8 mouse cellular contexts compared by ENCODE assay signal in genomic region chr5:31179766-31180630, GRCm38 (mm10). TPM values are rescaled to one million over a fixed set of nuclear protein-coding genes. Genes with fewer than 3 reads are reported as not detected.
DNase-seq lines count a peak whose midpoint lies in the region; ATAC-seq and TF ChIP-seq lines count a peak whose summit lies in the region.

Gene Gm29609, minus strand, starts transcription at chr5:31179911.
Gene Gtf3c2, minus strand, starts transcription at chr5:31180144.

- peak within 1 kb of the TSS; percentile 84 for H3K9ac ChIP-seq in forebrain, embryonic 16.5 days (replicated peaks; ENCODE audit: low read depth, low read length)
- H3K9ac ChIP-seq in lung, embryonic 14.5 days, result peak within 1 kb of the TSS; percentile 66

- no peak for TF ChIP-seq CTCF in G1E (IDR thresholded peaks at IDR 0.05; ENCODE audit: low read depth, low read length)
- 0 out of 2 replicates have a peak, but pooled peaks have one; percentile 19 for TF ChIP-seq CTCF in layer of hippocampus, adult 2 months (conservative IDR thresholded peaks at IDR 0.05)
- no peak; the same call in 1 of the 2 replicates for TF ChIP-seq CTCF in lung, embryonic 14.5 days (IDR thresholded peaks at IDR 0.05; ENCODE audit: low read depth)
- TF ChIP-seq CTCF in olfactory bulb, adult 2 months (IDR thresholded peaks at IDR 0.05; ENCODE audit: insufficient read depth, low read depth, low read length), result no peak
- 0 out of 2 replicates have a peak, but pooled peaks have one; percentile 45 for TF ChIP-seq CTCF in thymus, adult 2 months (IDR thresholded peaks at IDR 0.05; ENCODE audit: borderline replicate concordance, control insufficient read depth, extremely low read depth, insufficient read depth, low read length, poor library complexity)

- H3K4me2 ChIP-seq in forebrain, embryonic 16.5 days (ENCODE audit: low read length), result peak within 1 kb of the TSS; percentile 76
- peak within 1 kb of the TSS; percentile 93 for H3K4me2 ChIP-seq in lung, embryonic 14.5 days

- H3K4me3 ChIP-seq in G1E (ENCODE audit: low read depth, low read length), result peak within 1 kb of the TSS; percentile 75
- peak within 1 kb of the TSS; percentile 64 for H3K4me3 ChIP-seq in forebrain, embryonic 16.5 days (replicated peaks; ENCODE audit: low read length)
- peak within 1 kb of the TSS; percentile 62 for H3K4me3 ChIP-seq in layer of hippocampus, adult 2 months
- peak within 1 kb of the TSS; percentile 95 for H3K4me3 ChIP-seq in lung, embryonic 14.5 days (ENCODE audit: low read depth, low read length)
- peak within 1 kb of the TSS; percentile 70 for H3K4me3 ChIP-seq in olfactory bulb, adult 2 months (ENCODE audit: insufficient read depth, low read depth, low read length)
- H3K4me3 ChIP-seq in thymus, adult 2 months (ENCODE audit: control insufficient read depth, insufficient read depth, low read length), result peak within 1 kb of the TSS; percentile 85

- H3K4me1 ChIP-seq in G1E (ENCODE audit: insufficient read depth, low read depth, low read length), result peaks cover 32% of the 10 kb centered on the region
- H3K4me1 ChIP-seq in forebrain, embryonic 16.5 days (replicated peaks; ENCODE audit: control insufficient read depth, insufficient read depth, low read length), result peaks cover 12% of the 10 kb centered on the region
- peaks cover 6% of the 10 kb centered on the region; the same call in 1 of the 2 replicates for H3K4me1 ChIP-seq in lung, embryonic 14.5 days (ENCODE audit: insufficient read depth)
- 0 out of 2 replicates have a peak, but pooled peaks cover 3% of the 10 kb centered on the region for H3K4me1 ChIP-seq in olfactory bulb, adult 2 months (ENCODE audit: control insufficient read depth, insufficient read depth, low read length)
- H3K4me1 ChIP-seq in thymus, adult 2 months (replicated peaks; ENCODE audit: control insufficient read depth, insufficient read depth, low read length), result peaks cover 4% of the 10 kb centered on the region

- peak; percentile 75; the same call in 1 of the 2 replicates for TF ChIP-seq POLR2A in olfactory bulb, adult 2 months (IDR thresholded peaks at IDR 0.05; ENCODE audit: insufficient read depth, low read depth, low read length)
- TF ChIP-seq POLR2A in thymus, adult 2 months (IDR thresholded peaks at IDR 0.05; ENCODE audit: control insufficient read depth, extremely low read depth, insufficient read depth, low read length, poor library complexity), result peak; percentile 90

- H3K9me3 ChIP-seq in G1E (replicated peaks), result no peaks in the 10 kb centered on the region
- no peaks in the 10 kb centered on the region for H3K9me3 ChIP-seq in forebrain, embryonic 16.5 days (ENCODE audit: control insufficient read depth, low read length)
- no peaks in the 10 kb centered on the region for H3K9me3 ChIP-seq in lung, embryonic 14.5 days (ENCODE audit: low read depth, low read length)

- H3K27ac ChIP-seq in forebrain, embryonic 16.5 days (ENCODE audit: low read length), result peak within 1 kb of the TSS; percentile 99
- H3K27ac ChIP-seq in layer of hippocampus, adult 2 months, result peak within 1 kb of the TSS; percentile 98
- H3K27ac ChIP-seq in lung, embryonic 14.5 days (ENCODE audit: low read depth), result peak within 1 kb of the TSS; percentile 99
- peak within 1 kb of the TSS; percentile 88 for H3K27ac ChIP-seq in olfactory bulb, adult 2 months (ENCODE audit: insufficient read depth, low read depth, low read length)
- peak within 1 kb of the TSS; percentile 96 for H3K27ac ChIP-seq in thymus, adult 2 months (ENCODE audit: control insufficient read depth, insufficient read depth, low read length)

- H3K36me3 ChIP-seq in G1E (replicated peaks), result peaks cover 29% of the 10 kb centered on the region
- no peaks in the 10 kb centered on the region for H3K36me3 ChIP-seq in forebrain, embryonic 16.5 days (ENCODE audit: control insufficient read depth, insufficient read depth)
- H3K36me3 ChIP-seq in lung, embryonic 14.5 days (ENCODE audit: insufficient read depth), result no peaks in the 10 kb centered on the region
- no peaks in the 10 kb centered on the region for H3K36me3 ChIP-seq in thymus, adult 2 months (ENCODE audit: control insufficient read depth, insufficient read depth, low read length)

- no peaks in the 10 kb centered on the region for H3K27me3 ChIP-seq in G1E (ENCODE audit: insufficient read depth, low read length)
- no peaks in the 10 kb centered on the region for H3K27me3 ChIP-seq in forebrain, embryonic 16.5 days (replicated peaks; ENCODE audit: control insufficient read depth, insufficient read depth, low read length)
- H3K27me3 ChIP-seq in lung, embryonic 14.5 days (ENCODE audit: insufficient read depth, low read length), result no peaks in the 10 kb centered on the region
- H3K27me3 ChIP-seq in thymus, adult 2 months (ENCODE audit: control insufficient read depth, insufficient read depth, low read length), result no peaks in the 10 kb centered on the region

- under 1% methylated on average over 59 of the region's 59 CpGs for WGBS in forebrain, embryonic 16.5 days
- under 1% methylated on average over 59 of the region's 59 CpGs for WGBS in lung, embryonic 14.5 days
- under 1% methylated on average over 59 of the region's 59 CpGs for WGBS in olfactory bulb, adult 2 months
- under 1% methylated on average over 59 of the region's 59 CpGs for WGBS in thymus, adult 2 months

- peak; percentile 80 for DNase-seq in G1E (ENCODE audit: low spot score)
- peak; percentile 97 for DNase-seq in cerebellum, adult 18-20 months
- peak; percentile 94 to 96 for DNase-seq in heart, postnatal 36 days
- peak; percentile 97 to 98 for DNase-seq in layer of hippocampus, adult 2 months (ENCODE audit: low spot score in 2 of 2)
- peak; percentile 99 for DNase-seq in lung, embryonic 14.5 days
- peak; percentile 96 for DNase-seq in thymus, adult 2 months

- peak; percentile 76 for ATAC-seq in G1E (ENCODE audit: extremely low read depth, insufficient number of reproducible peaks, low FRiP score, poor library complexity, severe bottlenecking)
- peak; percentile 99 for ATAC-seq in forebrain, embryonic 16.5 days
- peak; percentile 98 for ATAC-seq in lung, embryonic 14.5 days (ENCODE audit: insufficient read depth)

- intact Hi-C loops in heart, postnatal 36 days (cut with DNase I), result loop anchor here (1.0 to 2.0 kb wide), 2 partner anchors 12 to 61 kb away; partner anchors contain the start of genes Gm9970 and Nrbp1

RNA-seq across cellular contexts. Expression of gene Gm29609, which starts in this region (rescaled TPM):
- 5.4 and 7.1 TPM in 2 replicates for total RNA-seq in G1E (2014; fragmentation: Nextera tagmentation)
- 2.8 and 4.4 TPM in 2 replicates for total RNA-seq in G1E (2017)
- polyA plus RNA-seq in G1E (2012), result 4.3 and 7.2 TPM in 2 replicates
- polyA plus RNA-seq in forebrain, embryonic 16.5 days (2015; fragmentation: Nextera tagmentation; extraction: Ambion mirVana), result 1.8 and 2.5 TPM in 2 replicates
- total RNA-seq in heart, postnatal 36 days (2021), result 1 to 10 TPM in 1 of 2 experiments, under 1 TPM in 1; 0.68 to 1.6 TPM
- total RNA-seq in layer of hippocampus, adult 2 months (2021), result 1 to 10 TPM; 3.5 to 4.0 TPM
- polyA plus RNA-seq in lung, embryonic 14.5 days (2014; fragmentation: Nextera tagmentation; extraction: Ambion mirVana), result 0.68 and 0.92 TPM in 2 replicates
- polyA plus RNA-seq in olfactory bulb, adult 2 months (2012; ENCODE audit: insufficient read depth, insufficient read length, low replicate concordance, missing spikeins), result not detected in 2 replicates
- polyA plus RNA-seq in thymus, adult 2 months (2012; rRNA removed), result 3.5 and 4.7 TPM in 2 replicates

RNA-seq across cellular contexts. Expression of gene Gtf3c2, which starts in this region (rescaled TPM):
- 161 and 164 TPM in 2 replicates for total RNA-seq in G1E (2014; fragmentation: Nextera tagmentation)
- 51.1 and 65.1 TPM in 2 replicates for total RNA-seq in G1E (2017)
- 57.0 and 88.3 TPM in 2 replicates for polyA plus RNA-seq in G1E (2012)
- 72.1 and 79.4 TPM in 2 replicates for polyA plus RNA-seq in forebrain, embryonic 16.5 days (2015; fragmentation: Nextera tagmentation; extraction: Ambion mirVana)
- 10 to 100 TPM; 31.0 to 31.4 TPM for total RNA-seq in heart, postnatal 36 days (2021)
- 10 to 100 TPM; 63.1 to 67.8 TPM for total RNA-seq in layer of hippocampus, adult 2 months (2021)
- 74.1 and 78.6 TPM in 2 replicates for polyA plus RNA-seq in lung, embryonic 14.5 days (2014; fragmentation: Nextera tagmentation; extraction: Ambion mirVana)
- polyA plus RNA-seq in olfactory bulb, adult 2 months (2012; ENCODE audit: insufficient read depth, insufficient read length, low replicate concordance, missing spikeins), result not detected in 2 replicates
- 112 and 113 TPM in 2 replicates for polyA plus RNA-seq in thymus, adult 2 months (2012; rRNA removed)

Comparison
In these comparisons a context has a peak if more than half of its experiments do, and no peak if none do; other contexts are left out.
1. Peak in every context shown above with its lines: DNase-seq, ATAC-seq, H3K4me3 ChIP-seq and H3K27ac ChIP-seq.
2. CTCF ChIP-seq: peak in layer of hippocampus, adult 2 months (single experiment) and thymus, adult 2 months (single experiment); none in G1E (single experiment), lung, embryonic 14.5 days (single experiment) and olfactory bulb, adult 2 months (single experiment).